Mouse (Mus musculus) layer of hippocampus, adult 18-20 months (tissue): ENCODE measurements around the gene Tmbim1. TPM values are rescaled to one million over a fixed set of nuclear protein-coding genes. Genes with fewer than 3 reads are reported as not detected.
A peak's percentile ranks its signal among the peaks of the same experiment; 100 is the strongest.

Experiments
- DNase-seq, 2 experiments: peaks; one replicate each; pipeline ENCODE4 v3.0.0; 2022; ENCODE audit warnings: low spot score in 2 of 2
- total RNA-seq, 2 experiments: library from RNA; stranded (reverse); gene quantifications; 2 replicates each; pipeline ENCODE4 v1.2.3; 2021

The Tmbim1 gene
- total RNA-seq, 2 experiments from 2014 or later: 23.6 to 27.1 TPM

DNA sequence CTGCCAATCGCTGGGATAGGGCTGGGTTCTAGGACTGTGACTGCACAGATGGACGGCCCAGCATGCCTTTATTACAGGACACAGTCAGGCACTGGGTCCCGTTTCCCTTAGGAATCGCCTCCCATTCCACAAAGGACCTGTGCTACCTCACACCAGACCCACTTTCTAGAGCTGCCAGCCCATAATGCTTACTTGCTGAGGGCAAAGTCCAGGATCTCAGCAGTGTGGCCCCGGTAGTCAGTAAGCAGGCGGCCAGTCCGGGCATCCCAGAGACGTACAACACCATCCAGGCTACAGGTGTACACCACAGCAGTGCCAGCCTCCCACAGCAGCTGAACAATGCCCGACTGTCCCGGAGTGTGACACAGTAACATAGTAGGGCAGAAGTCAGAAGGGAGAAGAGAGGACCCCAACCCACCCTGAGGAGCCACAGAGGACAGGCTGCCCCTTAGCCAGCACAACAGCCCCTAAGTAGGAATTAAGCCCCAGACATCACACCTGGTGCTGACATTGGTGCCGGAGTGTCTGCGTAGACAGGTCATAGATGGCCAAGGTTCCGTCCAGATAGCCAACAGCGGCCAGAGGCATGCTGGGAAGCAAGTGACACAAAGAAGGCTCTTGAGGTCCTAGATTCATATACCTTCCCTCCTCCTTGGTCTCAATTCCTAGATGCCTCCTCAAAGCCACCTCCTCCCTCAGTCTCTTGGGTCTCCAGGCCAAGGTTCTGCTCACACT is 24.7 kb downstream of the Tmbim1 start:
- no peak for DNase-seq

DNA sequence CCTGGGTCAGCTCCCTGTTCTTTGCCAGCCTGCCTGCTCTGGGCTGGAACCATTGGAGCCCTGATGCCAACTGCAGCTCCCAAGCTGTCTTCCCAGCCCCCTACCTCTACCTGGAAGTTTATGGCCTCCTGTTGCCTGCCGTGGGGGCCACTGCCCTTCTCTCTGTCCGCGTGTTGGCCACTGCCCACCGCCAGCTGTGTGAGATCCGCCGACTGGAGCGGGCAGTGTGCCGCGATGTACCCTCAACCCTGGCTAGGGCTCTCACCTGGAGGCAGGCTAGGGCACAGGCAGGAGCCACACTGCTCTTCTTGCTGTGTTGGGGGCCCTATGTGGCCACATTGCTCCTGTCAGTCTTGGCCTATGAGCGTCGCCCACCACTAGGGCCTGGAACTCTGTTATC is 26.4 kb downstream of the Tmbim1 start:
- DNase-seq: no peak

DNA sequence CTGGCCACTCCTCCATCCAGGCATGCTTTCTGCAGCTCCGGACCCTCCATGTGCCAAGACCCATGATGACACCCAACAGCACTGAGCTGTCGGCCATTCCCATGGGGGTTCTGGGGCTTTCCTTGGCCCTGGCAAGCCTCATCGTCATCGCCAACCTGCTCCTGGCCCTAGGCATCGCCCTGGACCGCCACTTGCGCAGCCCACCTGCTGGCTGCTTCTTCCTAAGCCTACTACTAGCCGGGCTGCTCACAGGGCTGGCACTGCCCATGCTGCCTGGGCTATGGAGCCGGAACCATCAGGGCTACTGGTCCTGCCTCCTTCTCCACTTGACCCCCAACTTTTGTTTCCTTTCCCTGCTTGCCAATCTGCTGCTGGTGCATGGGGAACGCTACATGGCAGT is 26.9 kb downstream of the Tmbim1 start, which contains the start of gene Gpbar1:
Gpbar1 (plus strand) TSS at position 13 of the 400 bp plus-strand sequence.
- no peak for DNase-seq

DNA sequence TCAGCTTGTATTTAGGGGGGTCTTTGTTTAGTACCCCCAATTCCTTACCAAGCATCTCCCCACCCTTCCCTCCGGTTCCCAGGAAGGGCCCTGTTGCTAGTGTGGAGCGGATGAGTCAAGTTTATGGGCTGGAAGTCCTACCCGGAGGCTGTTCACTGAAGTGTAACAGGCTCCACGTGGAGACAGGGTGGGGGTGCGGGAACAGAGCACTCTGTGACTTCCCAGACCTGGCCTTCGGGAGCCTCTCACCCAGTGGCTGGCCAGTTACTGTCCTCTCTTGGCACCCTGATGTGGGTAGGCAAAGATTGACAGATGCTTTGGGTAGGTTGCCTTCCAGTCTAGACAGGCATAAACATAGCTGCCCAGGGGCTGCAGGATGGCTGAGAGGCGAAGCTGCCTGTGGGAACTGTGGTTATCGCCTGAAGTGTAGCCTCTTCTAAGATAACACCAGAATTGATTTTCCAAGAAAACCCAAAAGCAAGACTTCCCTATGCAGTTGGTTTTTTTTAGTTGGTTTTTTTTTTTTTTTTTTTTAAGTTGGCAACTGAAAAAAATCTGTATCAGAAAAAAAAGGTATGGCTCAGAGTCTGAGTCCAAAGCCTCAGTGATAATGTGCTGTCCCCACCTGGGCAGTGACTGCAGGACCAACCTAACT is 27.4 kb downstream of the Tmbim1 start:
- DNase-seq: no peak

DNA sequence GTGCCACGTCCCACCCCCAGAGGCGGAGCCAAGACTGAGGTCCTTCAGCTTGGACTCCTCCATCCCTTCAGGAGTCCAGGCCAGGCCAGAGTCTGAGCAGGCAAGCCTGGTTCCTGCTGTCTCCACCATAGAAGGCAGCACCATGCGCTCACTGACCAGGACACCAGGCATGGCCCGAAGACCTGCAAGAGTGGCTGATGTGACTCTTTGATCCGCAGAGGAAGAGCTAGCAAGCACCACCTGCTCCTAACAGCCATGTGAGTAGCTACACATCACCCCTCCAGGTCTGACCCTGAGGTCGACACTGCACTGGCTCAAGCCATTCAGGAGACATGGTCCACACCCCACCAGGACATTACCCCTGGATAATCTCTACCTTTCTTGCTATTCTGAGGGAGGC is 28.4 kb downstream of the Tmbim1 start:
- no peak for DNase-seq

DNA sequence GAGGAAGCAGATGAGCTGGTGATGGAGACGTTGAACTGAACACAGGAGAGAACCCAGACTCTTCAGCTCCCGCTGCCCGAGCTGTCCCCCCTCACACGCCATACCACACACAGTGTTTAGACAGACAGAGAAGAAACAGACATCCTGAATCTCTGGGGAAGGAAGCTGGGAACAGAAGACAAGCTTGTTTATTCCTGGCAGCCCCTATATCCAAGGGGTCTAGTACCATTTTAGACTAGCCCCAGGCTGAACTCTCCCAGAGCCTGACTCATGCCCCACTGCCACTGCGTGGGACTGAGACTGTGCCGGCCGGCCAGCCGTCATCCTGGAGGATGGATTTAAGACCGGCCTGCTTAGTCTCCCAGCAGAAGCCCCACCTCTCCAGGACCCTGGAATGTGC is 30.4 kb downstream of the Tmbim1 start:
- no peak for DNase-seq

DNA sequence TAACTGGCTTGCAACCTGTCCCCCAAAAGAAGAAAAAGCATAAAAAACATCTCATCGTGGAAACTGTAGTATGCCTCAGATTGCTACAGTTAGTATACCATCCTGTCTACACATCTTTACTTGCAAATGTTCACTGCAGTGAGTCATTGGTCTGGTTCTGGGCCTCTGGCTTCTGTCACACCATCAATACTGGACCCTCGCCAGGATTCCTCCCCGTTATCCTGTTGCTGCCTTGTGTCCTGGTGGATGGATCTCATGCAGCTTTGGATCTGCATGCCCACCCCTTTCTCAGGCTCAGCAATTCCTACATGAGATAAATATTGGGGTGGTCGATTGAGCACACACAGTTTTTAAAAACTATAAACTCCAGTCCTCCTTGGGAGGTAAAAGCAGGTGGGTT is 33.8 kb downstream of the Tmbim1 start:
- DNase-seq: peak in 1 of 2 experiments; percentile 50

DNA sequence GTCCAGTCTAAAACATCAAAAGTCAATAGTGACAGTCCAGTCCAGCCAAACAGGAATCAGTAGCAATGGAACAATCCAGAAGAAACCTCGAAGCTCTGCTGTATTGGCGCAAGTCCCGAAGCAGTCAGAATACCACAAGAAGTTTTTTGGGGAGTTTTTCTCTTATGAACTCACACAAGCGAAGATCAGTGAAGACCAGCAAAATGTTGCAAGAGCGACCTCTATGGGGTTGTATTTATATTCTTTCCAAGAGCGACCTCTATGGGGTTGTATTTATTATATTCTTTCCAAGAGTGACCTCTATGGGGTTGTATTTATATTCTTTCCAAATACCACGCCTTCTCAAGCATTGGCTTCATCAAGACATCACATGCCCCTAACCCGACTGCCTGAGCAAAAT is 36.7 kb downstream of the Tmbim1 start:
- DNase-seq: no peak

DNA sequence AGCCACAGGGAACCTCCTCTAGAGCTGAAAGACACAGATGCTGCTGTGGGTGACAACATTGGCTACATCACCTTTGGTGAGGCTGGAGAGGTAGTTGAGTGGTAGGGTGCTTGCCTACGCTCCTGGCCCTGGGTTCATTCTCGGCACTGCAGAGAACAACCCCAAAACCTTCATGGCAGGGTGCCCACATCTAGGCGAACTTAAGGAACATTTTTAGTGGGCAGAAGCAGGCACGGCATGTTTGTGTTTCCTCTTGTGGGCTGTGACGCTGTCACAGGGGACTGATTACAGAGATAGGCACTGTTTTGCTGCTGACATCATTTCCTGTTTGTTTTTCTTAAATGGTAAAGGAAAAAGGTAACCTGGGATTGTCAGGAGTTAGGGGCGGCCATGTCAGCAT is 42.9 kb downstream of the Tmbim1 start:
- no peak for DNase-seq

DNA sequence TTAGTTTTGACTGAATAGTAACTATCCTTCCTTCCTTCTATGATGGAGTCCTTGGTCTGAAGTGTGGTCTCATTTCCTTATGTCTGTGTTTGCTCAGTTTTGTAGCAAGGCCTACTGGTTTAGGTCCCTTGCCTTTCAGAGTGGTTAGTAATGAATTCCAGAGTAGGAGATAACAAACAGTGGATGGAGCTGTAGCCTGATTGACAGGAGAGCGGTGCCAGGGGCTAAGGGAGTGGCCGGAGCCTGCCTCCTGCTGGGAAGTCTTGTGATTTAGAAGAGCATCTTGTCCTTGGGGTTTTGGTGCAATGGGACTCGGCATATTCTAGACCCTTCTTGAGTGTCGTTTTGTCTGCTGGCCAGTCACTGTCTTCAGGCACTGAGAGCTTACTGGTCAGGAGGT is 48.6 kb downstream of the Tmbim1 start:
- no peak for DNase-seq

DNA sequence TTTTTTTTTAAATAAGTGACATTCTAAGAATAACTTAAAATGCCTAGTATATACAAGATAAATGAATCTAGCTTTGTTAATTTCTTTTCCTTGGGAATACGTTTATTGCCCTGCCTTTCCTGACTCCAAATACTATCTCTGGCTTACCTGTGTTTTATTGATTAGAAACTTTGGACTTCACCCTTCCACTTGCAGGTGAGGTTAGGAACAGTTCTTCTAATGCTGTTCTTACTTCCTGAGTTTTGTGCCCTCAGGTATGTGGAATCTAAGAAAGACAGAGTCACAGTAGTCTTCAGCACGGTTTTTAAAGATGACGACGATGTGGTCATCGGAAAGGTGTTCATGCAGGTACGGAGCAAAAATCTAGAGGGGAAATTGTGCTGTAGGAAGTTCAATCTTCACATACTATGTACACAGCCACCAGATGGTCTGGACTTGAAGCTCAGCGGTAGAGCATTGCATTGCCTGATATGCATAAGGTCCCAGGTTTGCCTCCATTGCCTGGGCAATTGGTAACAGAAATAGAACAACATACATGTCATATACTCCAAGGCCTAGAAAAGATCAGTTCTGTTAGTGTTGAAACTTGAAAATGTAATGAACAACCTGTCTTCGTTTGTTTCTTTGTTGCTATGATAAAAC is 49.6 kb downstream of the Tmbim1 start:
- DNase-seq: no peak

DNA sequence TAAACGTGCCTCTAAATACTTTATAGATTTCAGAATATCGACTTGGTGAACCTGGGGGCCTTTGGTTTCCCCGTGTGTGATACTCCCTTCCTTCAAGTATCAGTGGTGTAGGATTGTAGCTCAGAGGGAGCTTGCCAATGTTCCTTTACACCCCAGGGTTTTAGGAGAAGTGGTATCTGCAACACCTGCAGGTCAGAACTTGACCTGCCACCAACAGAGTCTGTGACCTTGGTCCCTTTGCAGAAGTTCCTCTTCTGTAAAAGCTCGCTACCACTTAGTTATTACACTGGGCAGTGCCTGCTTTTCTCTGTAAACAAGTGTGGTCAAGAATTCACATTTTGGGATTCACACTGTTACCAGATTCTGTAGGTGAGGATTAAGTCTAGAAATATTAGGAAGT is 55.3 kb downstream of the Tmbim1 start:
- no peak for DNase-seq

DNA sequence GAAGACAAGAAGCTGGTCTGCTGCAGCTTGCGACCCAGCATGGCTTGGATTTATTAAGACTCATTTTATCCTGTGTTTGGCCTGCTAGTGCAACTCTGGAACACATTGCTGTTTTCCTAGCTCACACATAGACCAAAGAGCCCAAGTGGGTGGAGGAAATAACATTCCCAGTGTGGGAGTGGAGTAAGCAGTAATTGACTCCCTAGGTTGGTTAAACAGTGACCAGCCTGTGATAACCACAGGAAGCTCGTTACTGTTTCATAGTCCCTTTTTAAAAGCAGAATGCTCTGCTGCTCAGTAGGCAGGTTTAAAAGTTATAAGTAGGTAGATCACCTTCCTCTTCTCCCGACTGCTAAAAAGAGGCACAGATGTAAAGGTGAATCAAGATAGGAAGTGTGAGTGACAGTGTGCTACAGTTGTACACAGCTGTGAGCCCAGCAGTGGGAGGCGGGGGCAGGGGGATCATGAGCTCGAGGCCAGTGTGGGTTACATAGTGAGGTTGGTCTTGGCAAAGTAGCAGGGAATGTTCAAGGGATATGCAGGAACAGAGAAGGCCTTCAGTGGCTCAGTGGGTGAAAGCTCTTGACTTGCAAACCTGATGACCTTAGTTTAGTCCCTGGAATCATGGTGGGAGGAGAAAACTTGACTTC is 56.0 kb downstream of the Tmbim1 start:
- DNase-seq: no peak

DNA sequence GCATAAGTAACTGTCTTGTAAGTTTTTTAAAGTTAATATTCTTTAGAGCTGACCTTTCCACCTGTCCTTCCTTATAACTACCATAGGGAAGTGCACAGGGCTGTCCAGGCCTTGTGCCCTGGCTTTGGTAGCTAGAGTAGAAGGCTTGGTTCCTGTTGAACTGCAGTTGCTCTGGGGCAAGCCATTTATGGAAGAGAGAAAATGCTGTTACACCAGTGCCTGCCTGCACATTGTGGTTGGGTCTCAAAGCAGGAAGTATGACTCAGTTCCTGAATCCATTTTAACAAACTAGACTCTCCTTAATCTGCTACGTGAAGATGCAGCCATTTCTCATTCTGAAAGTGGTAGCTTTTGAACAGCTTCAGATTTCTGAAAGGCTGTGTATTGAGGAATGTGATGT is 56.6 kb downstream of the Tmbim1 start:
- DNase-seq: no peak

DNA sequence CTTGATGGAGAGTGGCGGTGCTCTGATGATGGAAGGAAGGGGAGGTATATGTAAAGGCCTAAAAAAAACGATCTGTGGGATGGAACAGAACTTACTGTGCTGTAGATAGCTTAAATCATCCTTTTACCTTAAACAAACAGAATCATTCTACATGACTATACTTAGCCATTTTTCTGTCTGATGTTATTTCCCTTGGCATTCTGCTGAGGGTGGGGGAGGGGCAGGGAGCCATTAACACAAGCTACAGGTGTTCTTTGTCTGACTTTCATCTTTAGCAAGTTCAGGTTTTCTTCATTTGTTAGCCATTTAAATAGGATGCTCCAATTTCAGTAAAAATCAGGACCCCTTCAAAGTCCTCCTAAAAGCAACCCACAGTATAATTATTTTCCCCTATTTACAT is 59.9 kb downstream of the Tmbim1 start:
- no peak for DNase-seq

DNA sequence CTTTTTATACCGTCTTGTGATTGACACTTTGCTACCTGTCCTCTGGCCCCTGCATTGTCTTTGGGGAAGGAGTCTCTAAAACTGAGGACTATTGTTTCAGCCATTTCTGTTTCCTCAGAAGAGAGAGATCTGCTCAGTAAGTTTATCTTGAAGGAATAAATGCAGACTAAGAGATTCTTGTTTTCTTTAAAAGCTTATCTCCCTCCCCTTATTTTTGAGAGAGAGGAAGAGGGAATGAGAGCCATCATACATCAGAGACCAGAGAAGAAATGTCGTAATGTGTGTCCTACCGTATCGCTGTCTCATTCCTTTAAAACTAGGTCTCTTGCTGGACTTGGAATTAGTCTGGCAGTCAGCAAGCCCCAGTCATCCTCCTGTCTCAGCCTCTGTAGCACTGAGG is 64.6 kb downstream of the Tmbim1 start:
- DNase-seq: no peak

DNA sequence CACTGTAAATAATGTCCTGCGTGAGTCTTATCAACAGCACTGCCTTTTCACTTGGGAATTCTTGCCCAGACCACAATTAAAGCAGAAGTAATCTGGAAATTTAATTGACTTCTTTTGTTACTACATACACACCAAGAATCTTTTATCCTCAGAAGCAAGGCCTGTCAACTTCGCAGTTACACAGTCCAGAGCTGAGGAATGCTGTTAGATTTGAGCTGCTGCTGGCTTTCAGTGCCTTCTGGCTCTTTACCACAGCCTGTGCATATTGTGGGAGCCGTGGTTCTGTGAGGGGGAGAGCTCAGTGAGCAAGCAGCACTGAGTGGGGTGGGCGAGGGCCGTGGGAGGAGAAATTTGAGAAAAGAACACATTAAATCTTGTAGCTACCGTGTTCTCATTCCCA is 65.1 kb downstream of the Tmbim1 start:
- DNase-seq: peak; percentile 86 to 93

DNA sequence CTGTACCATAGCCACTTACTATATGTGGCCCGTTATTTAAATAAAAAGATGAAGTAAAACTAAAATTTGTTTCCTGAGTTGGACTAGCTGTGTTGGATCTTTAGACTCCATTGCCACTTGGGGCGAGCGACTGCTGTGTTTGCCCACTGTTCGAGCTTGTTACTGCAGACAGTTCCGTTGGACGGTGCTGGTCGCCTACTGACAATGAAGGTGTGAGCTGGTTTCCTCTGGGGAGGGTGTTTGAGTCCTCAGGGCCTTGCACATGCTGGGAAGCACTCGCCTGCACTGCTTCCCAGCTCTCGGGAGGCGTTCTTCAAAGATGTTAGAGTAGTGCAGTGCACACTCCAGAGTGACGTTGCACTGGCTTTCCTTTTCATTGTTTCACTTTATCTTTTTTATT is 65.8 kb downstream of the Tmbim1 start:
- DNase-seq: peak in 1 of 2 experiments; percentile 40

DNA sequence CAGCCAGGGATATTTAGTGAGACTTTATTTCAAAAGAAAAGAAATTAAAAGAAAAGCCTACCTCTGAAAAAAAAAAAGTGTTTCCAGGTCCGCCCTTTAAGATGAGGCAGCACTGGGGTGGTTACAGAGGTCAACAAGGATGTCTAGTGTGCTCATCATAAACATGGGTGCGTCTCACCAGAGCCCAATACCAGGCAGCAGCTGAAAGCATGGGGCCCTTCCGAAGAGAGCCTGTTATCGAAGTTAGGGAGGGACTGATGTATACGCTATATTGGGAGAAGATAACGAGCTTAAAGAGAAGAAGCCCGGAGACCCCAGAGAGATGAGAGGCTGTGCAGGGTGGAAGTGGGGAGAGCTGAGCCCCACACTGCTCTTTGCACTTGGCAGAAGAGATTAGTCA is 66.3 kb downstream of the Tmbim1 start:
- DNase-seq: no peak
